Mouse (Mus musculus) limb, embryonic 14.5 days (tissue): ENCODE results near the gene Sfpq. TPM values are rescaled to one million over a fixed set of nuclear protein-coding genes. Genes with fewer than 3 reads are reported as not detected.

Experiments used
- ATAC-seq: fragments of 200-750 bp; cut with Nextera tagmentation; 2 replicates; pipeline ENCODE4 v1.8.0; 2017; ENCODE audit warnings: low read depth, moderate number of reproducible peaks, moderate TSS enrichment; ENCODE audit not compliant: low FRiP score
- DNase-seq: peaks from one replicate; pipeline ENCODE4 v3.0.0-alpha.2; 2015; ENCODE audit warnings: low spot score
- H3K27ac ChIP-seq: fragments of 300-500 bp; sonication (generic); replicated peaks from 2 replicates; pipeline ENCODE4 v1.5.1; 2014; ENCODE audit warnings: low read depth, mild to moderate bottlenecking, low read length, moderate library complexity, mixed read lengths
- H3K27me3 ChIP-seq: fragments of 300-500 bp; sonication (generic); 2 replicates; pipeline ENCODE4 v1.6.1; 2014; ENCODE audit warnings: low read length, mixed read lengths; ENCODE audit not compliant: control insufficient read depth, insufficient read depth
- H3K36me3 ChIP-seq: fragments of 300-500 bp; sonication (generic); 2 replicates; pipeline ENCODE4 v1.6.1; 2014; ENCODE audit warnings: mild to moderate bottlenecking, low read length, moderate library complexity, mixed read lengths; ENCODE audit not compliant: control insufficient read depth, insufficient read depth
- H3K4me1 ChIP-seq: fragments of 300-500 bp; sonication (generic); 2 replicates; pipeline ENCODE4 v1.6.1; 2014; ENCODE audit warnings: antibody characterized with exemption, low read length, mixed read lengths; ENCODE audit not compliant: control insufficient read depth, insufficient read depth
- H3K4me2 ChIP-seq: fragments of 300-500 bp; sonication (generic); replicated peaks from 2 replicates; pipeline ENCODE4 v1.6.1; 2014; ENCODE audit warnings: low read depth, mild to moderate bottlenecking, low read length, moderate library complexity; ENCODE audit not compliant: severe bottlenecking
- H3K4me3 ChIP-seq: fragments of 300-500 bp; sonication (generic); replicated peaks from 2 replicates; pipeline ENCODE4 v1.5.1; 2014; ENCODE audit warnings: low read length
- H3K9ac ChIP-seq: fragments of 300-500 bp; sonication (generic); 2 replicates; pipeline ENCODE4 v1.6.1; 2014; ENCODE audit warnings: mild to moderate bottlenecking, low read depth, low read length, moderate library complexity; ENCODE audit not compliant: severe bottlenecking
- H3K9me3 ChIP-seq: fragments of 300-500 bp; sonication (generic); 2 replicates; pipeline ENCODE4 v1.6.1; 2016; ENCODE audit warnings: low read length; ENCODE audit not compliant: control insufficient read depth
- POLR2A ChIP-seq: fragments of 200-500 bp; IDR thresholded peaks from 2 replicates; pipeline ENCODE4 v1.8.0; 2012; ENCODE audit warnings: inconsistent platforms, mild to moderate bottlenecking, moderate library complexity, borderline replicate concordance; ENCODE audit not compliant: insufficient read depth, insufficient read length; ENCODE audit errors: extremely low read depth
- WGBS: fragments of 180-500 bp; shearing (Covaris S2); extraction: QIAGEN DNeasy Blood & Tissue Kit; methylation state at CpG from one replicate; pipeline ENCODE4 v1.1.7; 2014; 5-methylcytosine and 5-hydroxymethylcytosine counted together
- polyA plus RNA-seq, 2 experiments: library from polyadenylated mRNA; depleted of rRNA in 1 of 2; stranded (reverse) in 1 of 2; unstranded in 1 of 2; fragments of >200 nt; fragmentation: Nextera tagmentation in 1 of 2; extraction: Ambion mirVana in 1 of 2; gene quantifications; 2 replicates each; pipeline versions ENCODE4 v1.2.1 to v1.2.3; 2012 to 2014

Sfpq gene
- polyA plus RNA-seq, 2 experiments, result 106 to 272 TPM

DNA sequence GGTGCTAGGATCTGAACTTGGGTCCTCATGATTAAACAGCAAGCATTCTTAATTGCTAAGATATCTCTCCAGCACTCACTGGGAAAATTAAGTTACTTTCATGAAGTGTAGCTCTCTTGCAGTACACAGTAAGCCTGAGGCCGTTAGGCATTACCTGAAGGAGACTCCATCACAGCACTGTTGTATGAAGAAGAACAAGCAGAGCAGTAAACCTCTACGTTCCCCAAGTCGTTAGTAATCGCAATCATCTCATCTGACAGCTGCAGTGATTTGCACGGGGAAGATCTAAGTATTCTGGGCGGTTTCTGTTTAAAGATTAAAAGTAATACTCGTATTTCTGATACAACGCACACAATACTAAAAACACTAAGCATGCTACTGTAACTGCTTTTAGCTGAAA lies 30.0 kb downstream of the Sfpq start:
- 82% methylated on average over 8 of the region's 8 CpGs for WGBS
- no peak overlapping the region for H3K27ac ChIP-seq
- H3K27me3 ChIP-seq, result no peaks in the 10 kb centered on the region
- H3K9me3 ChIP-seq, result no peaks in the 10 kb centered on the region
- H3K36me3 ChIP-seq, result peaks cover 64% of the 10 kb centered on the region
- no peak overlapping the region for H3K9ac ChIP-seq
- H3K4me3 ChIP-seq, result no peak overlapping the region
- no peak for TF ChIP-seq POLR2A
- ATAC-seq (no peak), DNase-seq (no peak)
- H3K4me2 ChIP-seq, result no peak overlapping the region
- no peaks in the 10 kb centered on the region for H3K4me1 ChIP-seq

DNA sequence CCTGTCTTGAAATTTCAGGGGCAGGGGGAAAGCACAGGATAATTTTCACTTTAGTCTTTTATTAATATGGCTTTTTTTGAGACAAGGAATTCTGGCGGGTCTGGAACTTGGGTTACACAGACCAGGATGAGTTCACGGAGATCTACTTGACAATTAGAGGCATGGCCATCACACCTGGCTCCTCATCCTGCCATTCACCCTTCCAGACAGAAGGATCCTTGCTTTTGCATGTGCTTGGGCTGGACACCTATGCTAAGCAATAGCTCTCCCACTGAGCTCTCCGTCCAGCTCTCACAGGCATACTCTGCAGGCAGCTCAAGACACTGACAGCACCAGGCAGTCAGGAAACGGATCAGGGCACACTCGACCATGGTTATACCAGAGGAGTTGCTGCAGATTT lies 31.9 kb downstream of the Sfpq start:
- TF ChIP-seq POLR2A, result no peak
- WGBS, result 91% methylated on average over 5 of the region's 5 CpGs

DNA sequence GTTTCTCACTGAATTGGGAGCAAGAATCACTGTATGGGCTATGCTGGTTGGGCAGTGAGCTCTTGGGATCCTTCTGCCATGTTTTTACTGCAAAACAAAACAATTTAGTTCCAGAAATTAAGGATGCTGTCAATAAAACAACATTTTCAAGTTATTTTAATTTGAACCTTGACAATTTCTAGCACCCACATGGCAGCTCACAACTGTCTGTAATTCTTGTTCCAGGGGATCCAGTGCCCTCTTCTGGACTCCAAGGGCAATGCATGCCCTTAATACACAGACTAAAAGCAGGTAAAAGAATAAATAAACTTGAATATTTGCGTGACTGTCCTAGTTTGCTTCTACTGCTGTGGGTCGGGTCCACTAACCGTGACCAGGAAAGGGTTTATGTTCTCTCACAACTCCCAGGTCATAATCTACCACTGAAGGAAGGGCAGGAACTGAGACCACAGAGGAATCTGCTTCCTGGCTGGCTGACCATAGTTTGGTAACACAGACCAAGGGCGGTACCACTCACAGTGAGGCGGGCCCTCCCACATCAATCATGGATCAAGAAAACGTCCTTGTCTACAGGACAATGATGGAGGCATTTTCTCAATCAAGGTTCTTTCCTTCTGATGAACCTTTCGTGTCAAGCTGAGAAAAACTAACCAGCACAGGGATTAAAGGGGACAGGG lies 33.5 kb downstream of the Sfpq start:
- Histone ChIP-seq H3K9me3 (no peaks in the 10 kb centered on the region), H3K36me3 (peaks cover 53% of the 10 kb centered on the region), H3K4me2 (no peak overlapping the region), H3K4me3 (no peak overlapping the region), H3K27ac (no peak overlapping the region), H3K4me1 (no peaks in the 10 kb centered on the region), H3K9ac (no peak overlapping the region), H3K27me3 (no peaks in the 10 kb centered on the region)
- TF ChIP-seq POLR2A, result no peak
- WGBS, result 88% methylated on average over 7 of the region's 7 CpGs
- no peak for ATAC-seq
- no peak for DNase-seq

More for the DNA sequence above, 31.9 kb downstream of the Sfpq start:
- ATAC-seq, result no peak
- Histone ChIP-seq H3K9ac (no peak overlapping the region), H3K36me3 (peaks cover 57% of the 10 kb centered on the region), H3K4me2 (no peak overlapping the region), H3K4me1 (no peaks in the 10 kb centered on the region), H3K4me3 (no peak overlapping the region), H3K27me3 (no peaks in the 10 kb centered on the region), H3K9me3 (no peaks in the 10 kb centered on the region), H3K27ac (no peak overlapping the region)
- DNase-seq, result no peak

DNA sequence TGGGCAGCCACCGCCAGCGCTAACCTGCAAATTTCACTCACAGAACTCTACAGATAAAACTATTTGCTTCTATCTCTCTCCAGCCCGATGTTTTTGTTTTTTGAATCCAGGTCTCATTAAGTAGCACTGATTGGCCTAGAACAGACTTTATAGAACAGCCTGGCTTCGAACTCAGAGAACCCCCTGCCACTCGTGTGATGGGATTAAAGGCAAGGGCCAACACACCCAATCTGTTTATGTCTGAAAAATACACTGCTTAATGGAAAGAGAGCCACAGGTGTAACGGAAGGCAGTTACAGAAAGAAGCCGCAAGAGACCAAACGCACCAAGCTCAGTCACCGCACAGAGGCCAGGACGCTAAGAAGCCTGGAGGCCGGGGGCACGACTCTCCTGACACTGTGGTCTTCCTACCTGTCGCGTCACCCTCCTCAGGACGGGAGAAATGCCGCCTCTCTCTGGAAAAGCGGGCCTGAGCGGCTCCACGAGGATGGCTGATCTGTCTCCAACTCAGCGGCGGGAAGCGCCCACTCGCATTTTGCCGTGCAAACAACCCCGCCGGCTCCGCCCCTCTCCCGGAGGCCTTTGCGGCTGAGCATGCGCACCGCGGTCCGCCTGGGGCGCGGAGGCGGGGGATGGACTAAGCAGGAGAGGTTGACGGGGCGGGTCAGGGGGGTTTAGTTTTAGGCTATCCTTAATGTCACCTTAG lies 39.6 kb downstream of the Sfpq start, which contains the start of gene Zmym1:
TSS of gene Zmym1 (minus strand) at position 568 of the 706 bp plus-strand sequence.
- Histone ChIP-seq H3K4me1 (no peaks in the 10 kb centered on the region), H3K27me3 (no peaks in the 10 kb centered on the region), H3K4me3 (peak within 1 kb of the TSS; percentile 80), H3K9ac (peak within 1 kb of the TSS; percentile 77), H3K27ac (0 out of 2 replicates have a peak within 1 kb of the TSS, but pooled peaks have one; percentile 29), H3K36me3 (peaks cover 21% of the 10 kb centered on the region), H3K9me3 (0 out of 2 replicates have a peak, but pooled peaks cover 3% of the 10 kb centered on the region), H3K4me2 (peak within 1 kb of the TSS; percentile 80)
- DNase-seq (peak; percentile 84), ATAC-seq (peak; percentile 96)
- peak; percentile 46; the same call in 1 of the 2 replicates for TF ChIP-seq POLR2A
- WGBS, result 2% methylated on average over 25 of the region's 38 CpGs

DNA sequence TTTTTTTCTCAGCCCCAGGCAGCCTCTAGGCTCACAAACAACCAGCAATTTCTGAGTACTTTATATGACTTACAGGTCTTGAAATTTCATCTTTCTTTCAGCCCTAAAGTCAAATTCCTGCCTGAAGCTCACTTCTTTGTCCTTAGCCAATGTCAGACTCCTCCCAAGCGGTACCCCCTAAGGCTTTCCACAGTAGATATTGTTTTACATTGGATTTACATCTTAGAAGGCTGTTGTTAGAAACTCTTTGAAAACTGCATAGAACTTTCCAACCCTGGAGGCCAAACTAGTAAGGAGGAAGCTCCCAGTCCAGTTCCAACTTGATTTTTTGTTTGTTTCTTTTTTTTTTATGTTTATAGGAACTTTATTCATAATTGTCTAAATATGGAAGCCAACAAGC lies 42.9 kb downstream of the Sfpq start:
- no peak for TF ChIP-seq POLR2A
- DNase-seq (no peak), ATAC-seq (no peak)
- 45% methylated on average over 1 of the region's 1 CpGs for WGBS
- H3K27ac ChIP-seq, result no peak overlapping the region
- no peaks in the 10 kb centered on the region for H3K27me3 ChIP-seq
- H3K9me3 ChIP-seq, result 0 out of 2 replicates have a peak, but pooled peaks cover 3% of the 10 kb centered on the region
- H3K4me1 ChIP-seq, result no peaks in the 10 kb centered on the region
- peaks cover 4% of the 10 kb centered on the region; the same call in 1 of the 2 replicates for H3K36me3 ChIP-seq
- no peak overlapping the region for H3K4me2 ChIP-seq
- no peak overlapping the region for H3K4me3 ChIP-seq
- H3K9ac ChIP-seq, result no peak overlapping the region
